Mouse (Mus musculus) kidney, postnatal 0 days (tissue): Measurements from ENCODE around the gene Lrrc4. TPM values are rescaled to one million over a fixed set of nuclear protein-coding genes. Genes with fewer than 3 reads are reported as not detected.

Source experiments
- ATAC-seq: fragments of 200-750 bp; cut with Nextera tagmentation; replicated peaks from 2 replicates; pipeline ENCODE4 v1.8.0; 2017; ENCODE audit warnings: low read depth, moderate number of reproducible peaks, moderate TSS enrichment, moderate library complexity; ENCODE audit not compliant: low FRiP score
- DNase-seq: peaks from one replicate; pipeline ENCODE4 v3.0.0-alpha.2; 2016; ENCODE audit warnings: low spot score
- H3K27ac ChIP-seq: fragments of 300-500 bp; sonication (generic); 2 replicates; pipeline ENCODE4 v1.5.1; 2014; ENCODE audit warnings: mild to moderate bottlenecking
- H3K27me3 ChIP-seq: fragments of 300-500 bp; sonication (generic); 2 replicates; pipeline ENCODE4 v1.6.1; 2014; ENCODE audit warnings: low read length, mixed read lengths; ENCODE audit not compliant: insufficient read depth
- H3K36me3 ChIP-seq: fragments of 300-500 bp; sonication (generic); 2 replicates; pipeline ENCODE4 v1.6.1; 2014; ENCODE audit warnings: low read length, mixed read lengths; ENCODE audit not compliant: insufficient read depth
- H3K4me1 ChIP-seq: fragments of 300-500 bp; sonication (generic); replicated peaks from 2 replicates; pipeline ENCODE4 v1.6.1; 2014; ENCODE audit warnings: antibody characterized with exemption, low read length, mixed read lengths; ENCODE audit not compliant: insufficient read depth
- H3K4me2 ChIP-seq: fragments of 300-500 bp; sonication (generic); 2 replicates; pipeline ENCODE4 v1.6.1; 2014; ENCODE audit warnings: mild to moderate bottlenecking, low read length, moderate library complexity, mixed read lengths
- H3K4me3 ChIP-seq: fragments of 300-500 bp; sonication (generic); replicated peaks from 2 replicates; pipeline ENCODE4 v1.5.1; 2014; ENCODE audit warnings: low read depth, low read length
- H3K9ac ChIP-seq: fragments of 300-500 bp; sonication (generic); 2 replicates; pipeline ENCODE4 v1.6.1; 2014; ENCODE audit warnings: low read depth, low read length
- H3K9me3 ChIP-seq: fragments of 300-500 bp; sonication (generic); replicated peaks from 2 replicates; pipeline ENCODE4 v1.6.1; 2016; ENCODE audit warnings: low read length, inconsistent platforms, mixed read lengths
- CTCF ChIP-seq: IDR thresholded peaks from 2 replicates; pipeline ENCODE4 v1.5.1; 2016; ENCODE audit warnings: antibody characterized with exemption, low read depth, mild to moderate bottlenecking, moderate library complexity
- WGBS: fragments of 180-500 bp; shearing (Covaris S2); extraction: QIAGEN DNeasy Blood & Tissue Kit; methylation state at CpG from one replicate; pipeline ENCODE4 v1.1.7; 2014; 5-methylcytosine and 5-hydroxymethylcytosine counted together
- polyA plus RNA-seq: library from polyadenylated mRNA; unstranded; fragments of >200 nt; fragmentation: Nextera tagmentation; extraction: Ambion mirVana; gene quantifications from 2 replicates; pipeline ENCODE4 v1.2.1, GENCODE M21; 2015

Gene Lrrc4
- polyA plus RNA-seq, 1 experiment from 2014 or later: 0.66 TPM

DNA sequence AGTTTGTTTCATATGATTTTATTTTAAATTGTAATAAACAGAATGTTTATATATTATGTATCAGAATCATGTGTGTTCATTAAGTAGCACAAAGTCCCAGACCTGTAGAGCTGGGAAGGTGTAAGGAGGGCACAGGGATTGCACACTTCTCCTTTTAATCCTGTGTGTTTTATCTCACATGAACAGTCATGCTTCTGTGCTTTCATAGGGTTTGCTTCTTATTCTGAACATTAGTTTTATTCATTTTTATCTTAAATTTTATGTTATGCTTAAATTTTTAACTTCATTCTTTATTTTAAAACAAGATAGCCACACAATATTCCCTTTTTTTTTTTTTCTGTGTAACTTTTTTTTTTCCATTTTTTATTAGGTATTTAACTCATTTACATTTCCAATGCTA is 186.3 kb downstream of the Lrrc4 start:
- no peak overlapping the region for H3K4me3 ChIP-seq
- no peaks in the 10 kb centered on the region for H3K9me3 ChIP-seq
- no peaks in the 10 kb centered on the region for H3K36me3 ChIP-seq
- H3K27ac ChIP-seq: no peak overlapping the region
- H3K27me3 ChIP-seq: no peaks in the 10 kb centered on the region
- ATAC-seq (no peak), DNase-seq (no peak)
- no peak overlapping the region for H3K4me2 ChIP-seq
- no peak for TF ChIP-seq CTCF
- H3K9ac ChIP-seq: no peak overlapping the region
- H3K4me1 ChIP-seq: no peaks in the 10 kb centered on the region

DNA sequence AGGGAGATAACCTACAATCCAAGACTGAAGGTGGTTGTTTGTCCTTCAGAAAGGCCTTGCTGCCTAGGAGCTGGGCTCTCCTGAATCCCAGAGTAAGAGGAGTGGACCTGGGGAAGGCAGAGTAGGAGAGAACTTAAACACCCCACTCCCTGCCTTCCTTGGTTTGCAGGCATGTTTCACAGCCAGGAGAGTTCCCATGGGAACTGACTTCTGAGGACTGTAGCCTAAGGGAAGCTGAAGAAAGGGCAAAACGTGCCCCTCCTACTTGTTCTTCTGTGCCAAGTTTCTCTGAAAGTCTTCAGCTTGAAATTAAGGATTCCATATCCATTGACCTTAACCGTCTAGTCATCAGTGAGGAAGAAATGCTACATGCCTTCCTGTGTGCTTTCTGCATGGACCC is 188.6 kb downstream of the Lrrc4 start:
- H3K9me3 ChIP-seq: no peaks in the 10 kb centered on the region
- 48% methylated on average over 2 of the region's 2 CpGs for WGBS
- no peaks in the 10 kb centered on the region for H3K4me1 ChIP-seq
- no peaks in the 10 kb centered on the region for H3K27me3 ChIP-seq
- H3K4me3 ChIP-seq: no peak overlapping the region
- no peaks in the 10 kb centered on the region for H3K36me3 ChIP-seq
- no peak for DNase-seq
- no peak overlapping the region for H3K27ac ChIP-seq
- H3K9ac ChIP-seq: no peak overlapping the region
- no peak for TF ChIP-seq CTCF
- no peak overlapping the region for H3K4me2 ChIP-seq
- no peak for ATAC-seq

DNA sequence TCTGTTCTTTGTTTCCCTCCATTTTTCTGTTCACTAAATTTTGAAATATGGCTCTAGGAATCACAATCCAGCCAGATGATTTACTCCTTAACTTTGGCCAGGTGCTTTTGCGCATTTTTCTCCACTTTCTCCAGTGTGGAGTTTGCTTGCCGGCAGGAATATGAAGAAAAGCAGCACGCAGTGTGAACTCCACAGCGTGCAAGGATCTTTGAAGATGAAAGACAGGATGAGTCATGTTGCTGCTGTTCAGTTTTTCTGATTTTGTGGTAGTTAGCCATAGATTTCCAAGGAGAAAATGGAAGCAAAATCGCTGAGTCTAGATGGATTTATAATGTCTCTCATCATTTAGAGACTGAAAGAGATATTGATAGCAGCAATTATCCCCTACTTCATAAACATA is 191.5 kb downstream of the Lrrc4 start:
- H3K4me3 ChIP-seq: no peak overlapping the region
- no peak overlapping the region for H3K27ac ChIP-seq
- DNase-seq (no peak), ATAC-seq (no peak)
- no peak overlapping the region for H3K9ac ChIP-seq
- H3K36me3 ChIP-seq: no peaks in the 10 kb centered on the region
- H3K27me3 ChIP-seq: no peaks in the 10 kb centered on the region
- H3K4me2 ChIP-seq: no peak overlapping the region
- 93% methylated on average over 5 of the region's 5 CpGs for WGBS
- no peak for TF ChIP-seq CTCF
- no peaks in the 10 kb centered on the region for H3K4me1 ChIP-seq
- H3K9me3 ChIP-seq: no peaks in the 10 kb centered on the region

DNA sequence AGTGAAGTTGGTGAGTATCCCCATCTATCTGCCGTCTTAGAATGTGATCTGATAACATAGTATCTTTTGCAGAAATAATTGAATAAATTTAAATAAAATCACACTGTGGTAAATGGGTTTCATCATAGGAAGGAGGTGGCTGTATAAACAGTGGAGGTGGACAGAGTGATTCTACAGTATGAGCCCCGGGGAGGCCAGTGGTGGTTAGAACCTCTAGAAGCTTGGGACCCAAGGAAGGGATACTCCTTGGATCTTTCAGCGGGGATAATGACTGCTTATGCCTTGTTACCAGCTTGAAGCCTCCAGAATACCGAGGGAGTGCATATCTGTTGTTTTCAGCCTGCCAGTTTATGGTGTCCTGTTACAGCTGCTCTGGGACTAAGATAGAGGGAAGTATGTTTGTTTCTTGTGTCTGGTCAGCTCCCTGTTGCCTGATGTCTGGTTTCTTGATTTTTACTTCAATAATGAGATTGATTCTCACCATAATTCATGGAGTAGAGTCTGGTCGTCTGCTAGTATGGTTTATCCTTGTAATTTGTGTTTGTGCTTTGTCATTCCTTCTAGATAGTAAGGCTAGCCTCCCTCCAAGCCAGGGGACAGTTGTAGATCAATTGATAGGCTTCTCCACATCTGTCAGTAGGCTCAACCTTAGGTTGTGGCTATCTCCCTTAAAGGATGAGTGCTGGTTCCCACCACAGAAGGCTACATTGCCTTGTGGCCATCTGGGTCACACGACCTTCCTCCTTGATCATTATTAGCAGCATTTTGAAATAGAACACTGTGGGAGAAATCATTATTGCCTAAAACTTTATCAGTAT is 195.8 kb downstream of the Lrrc4 start:
- Histone ChIP-seq H3K27ac (no peak overlapping the region), H3K4me3 (no peak overlapping the region), H3K36me3 (no peaks in the 10 kb centered on the region), H3K4me1 (0 out of 2 replicates have a peak, but pooled peaks cover 3% of the 10 kb centered on the region), H3K9ac (no peak overlapping the region), H3K4me2 (no peak overlapping the region), H3K9me3 (no peaks in the 10 kb centered on the region), H3K27me3 (no peaks in the 10 kb centered on the region)
- 63% methylated on average over 6 of the region's 6 CpGs for WGBS
- peak; percentile 28 for DNase-seq
- no peak for ATAC-seq
- no peak for TF ChIP-seq CTCF

DNA sequence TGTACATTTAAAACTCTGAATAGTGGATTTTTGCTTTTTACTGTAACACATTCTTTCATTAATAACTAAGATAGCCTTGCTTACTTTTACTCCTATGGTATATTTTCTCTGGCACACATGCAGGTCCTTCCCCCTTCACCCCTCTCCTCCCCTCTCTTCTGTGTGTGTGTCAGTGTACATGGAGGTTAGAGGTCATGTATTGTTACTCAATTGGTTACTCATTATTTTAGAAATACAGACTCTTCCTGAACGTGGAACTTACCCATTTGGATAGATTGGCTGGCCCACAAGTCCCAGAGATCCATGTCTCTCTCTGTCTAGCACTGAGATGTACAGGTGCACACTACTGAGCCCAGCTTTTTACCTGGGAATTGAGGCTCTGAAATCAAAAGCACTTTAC is 196.5 kb downstream of the Lrrc4 start:
- H3K27me3 ChIP-seq: no peaks in the 10 kb centered on the region
- TF ChIP-seq CTCF: no peak

GRCm38 (mm10) chr6:28633656-28634055 is 197.9 kb downstream of the Lrrc4 start:
- no peak overlapping the region for H3K4me2 ChIP-seq
- H3K4me1 ChIP-seq: 0 out of 2 replicates have a peak, but pooled peaks cover 3% of the 10 kb centered on the region
- no peak overlapping the region for H3K4me3 ChIP-seq
- no peak overlapping the region for H3K27ac ChIP-seq
- H3K36me3 ChIP-seq: no peaks in the 10 kb centered on the region
- H3K9ac ChIP-seq: no peak overlapping the region
- H3K9me3 ChIP-seq: no peaks in the 10 kb centered on the region
- DNase-seq (no peak), ATAC-seq (no peak)
- no peak for TF ChIP-seq CTCF
- H3K27me3 ChIP-seq: no peaks in the 10 kb centered on the region
- WGBS: 66% methylated on average over 3 of the region's 3 CpGs

More for the DNA sequence above, 196.5 kb downstream of the Lrrc4 start:
- H3K9me3 ChIP-seq: no peaks in the 10 kb centered on the region
- ATAC-seq (no peak), DNase-seq (no peak)
- 0 out of 2 replicates have a peak, but pooled peaks cover 3% of the 10 kb centered on the region for H3K4me1 ChIP-seq
- H3K27ac ChIP-seq: no peak overlapping the region
- no peaks in the 10 kb centered on the region for H3K36me3 ChIP-seq
- no peak overlapping the region for H3K4me3 ChIP-seq
- H3K4me2 ChIP-seq: no peak overlapping the region
- 49% methylated on average over 1 of the region's 1 CpGs for WGBS
- no peak overlapping the region for H3K9ac ChIP-seq
